Mouse (Mus musculus): ENCODE data around the gene 4930447C04Rik. TPM values are rescaled to one million over a fixed set of nuclear protein-coding genes. Genes with fewer than 3 reads are reported as not detected.

4930447C04Rik gene
- polyA plus RNA-seq, 1 experiment from 2014 or later: 6.1 TPM

DNA sequence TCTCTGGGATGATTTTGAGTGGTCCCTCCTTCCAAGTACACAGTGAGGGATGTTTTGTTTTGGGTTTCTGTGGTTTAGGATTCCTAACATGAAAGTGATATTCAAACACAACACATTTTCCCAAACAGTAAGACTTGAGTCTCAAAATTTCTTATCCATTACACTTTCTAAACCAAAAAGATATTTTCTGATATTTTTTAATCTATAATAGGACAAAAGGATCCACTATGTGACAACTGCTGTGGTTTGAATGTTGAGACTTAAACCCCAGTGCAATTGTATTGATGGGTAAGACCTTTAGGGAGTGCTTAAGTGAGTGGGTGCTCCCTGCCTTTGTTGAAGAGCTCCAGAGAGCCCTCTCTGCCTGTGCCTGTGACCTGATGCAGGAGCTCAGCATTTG, 6.2 kb upstream of the 4930447C04Rik start:
- ATAC-seq: no peak
- no peak overlapping the region for H3K4me3 ChIP-seq (ENCODE audit: low read depth, low read length)
- peaks cover 6% of the 10 kb centered on the region for H3K4me1 ChIP-seq (ENCODE audit: control insufficient read depth, insufficient read depth, low read length)
- no peaks in the 10 kb centered on the region for H3K9me3 ChIP-seq (replicated peaks; ENCODE audit: control insufficient read depth, low read length, poor library complexity, severe bottlenecking)
- peaks cover 58% of the 10 kb centered on the region for H3K27me3 ChIP-seq (ENCODE audit: control insufficient read depth, insufficient read depth, low read depth, low read length)
- H3K36me3 ChIP-seq (ENCODE audit: control insufficient read depth, insufficient read depth, low read length): no peaks in the 10 kb centered on the region
- H3K9ac ChIP-seq (ENCODE audit: low read depth, low read length): no peak overlapping the region
- no peak overlapping the region for H3K27ac ChIP-seq (ENCODE audit: low read length)
- no peak overlapping the region for H3K4me2 ChIP-seq (ENCODE audit: low read length)

GRCm38 (mm10) chr12:72946064-72946395, 5.5 kb upstream of the 4930447C04Rik start:
- Histone ChIP-seq H3K4me1 (ENCODE audit: control insufficient read depth, insufficient read depth, low read length) (peaks cover 6% of the 10 kb centered on the region), H3K4me2 (ENCODE audit: low read length) (no peak overlapping the region), H3K27me3 (ENCODE audit: control insufficient read depth, insufficient read depth, low read depth, low read length) (peaks cover 62% of the 10 kb centered on the region), H3K9ac (ENCODE audit: low read depth, low read length) (no peak overlapping the region), H3K4me3 (ENCODE audit: low read depth, low read length) (no peak overlapping the region), H3K27ac (ENCODE audit: low read length) (no peak overlapping the region), H3K9me3 (replicated peaks; ENCODE audit: control insufficient read depth, low read length, poor library complexity, severe bottlenecking) (no peaks in the 10 kb centered on the region), H3K36me3 (ENCODE audit: control insufficient read depth, insufficient read depth, low read length) (no peaks in the 10 kb centered on the region)
- ATAC-seq: no peak
- 3% methylated on average over 8 of the region's 8 CpGs for WGBS

DNA sequence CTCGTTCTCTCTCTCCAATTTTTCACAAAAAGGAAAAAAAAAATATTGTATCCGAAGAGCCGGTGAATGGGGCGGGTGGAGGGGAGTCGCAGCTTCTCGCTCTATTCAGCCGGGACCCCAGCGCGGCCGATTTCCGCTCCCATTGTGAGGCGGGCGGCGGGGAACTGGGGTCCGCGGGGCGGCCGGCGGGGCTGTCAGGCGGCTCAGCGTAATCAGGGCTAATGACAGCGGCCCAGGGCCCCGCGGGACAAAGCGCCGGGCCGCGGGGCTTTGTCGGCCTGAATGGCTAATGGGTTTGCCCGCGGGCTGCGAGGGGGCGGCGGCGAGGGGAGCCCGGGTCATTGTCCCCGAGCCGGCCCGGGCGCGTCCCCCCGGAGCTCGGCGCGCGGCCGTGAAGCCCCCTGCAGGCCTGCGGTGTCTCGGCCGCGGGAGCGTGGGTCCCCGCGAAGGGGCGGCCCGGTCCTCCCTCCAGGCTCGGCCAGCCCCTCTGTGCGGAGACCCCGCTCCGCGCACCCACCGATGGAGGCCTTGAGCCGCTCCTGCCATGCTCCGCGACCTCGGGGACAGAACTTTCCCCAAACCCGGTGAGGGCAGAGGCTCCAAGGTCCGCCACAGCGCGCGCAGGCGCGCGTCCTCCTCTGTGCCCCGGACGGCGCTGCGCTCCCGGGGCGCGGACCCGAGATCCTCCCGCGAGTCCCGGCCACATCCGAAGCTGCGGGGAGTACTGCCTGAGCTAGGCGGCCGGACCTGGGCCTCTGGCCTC, 4.9 kb upstream of the 4930447C04Rik start:
- no peaks in the 10 kb centered on the region for H3K9me3 ChIP-seq (replicated peaks; ENCODE audit: control insufficient read depth, low read length, poor library complexity, severe bottlenecking)
- peaks cover 6% of the 10 kb centered on the region for H3K4me1 ChIP-seq (ENCODE audit: control insufficient read depth, insufficient read depth, low read length)
- no peak for ATAC-seq
- no peak overlapping the region for H3K27ac ChIP-seq (ENCODE audit: low read length)
- H3K4me3 ChIP-seq (ENCODE audit: low read depth, low read length): peak overlapping the region; percentile 26
- peak overlapping the region; percentile 39 for H3K4me2 ChIP-seq (ENCODE audit: low read length)
- WGBS: under 1% methylated on average over 78 of the region's 89 CpGs
- H3K9ac ChIP-seq (ENCODE audit: low read depth, low read length): no peak overlapping the region
- H3K36me3 ChIP-seq (ENCODE audit: control insufficient read depth, insufficient read depth, low read length): no peaks in the 10 kb centered on the region
- peaks cover 68% of the 10 kb centered on the region for H3K27me3 ChIP-seq (ENCODE audit: control insufficient read depth, insufficient read depth, low read depth, low read length)

DNA sequence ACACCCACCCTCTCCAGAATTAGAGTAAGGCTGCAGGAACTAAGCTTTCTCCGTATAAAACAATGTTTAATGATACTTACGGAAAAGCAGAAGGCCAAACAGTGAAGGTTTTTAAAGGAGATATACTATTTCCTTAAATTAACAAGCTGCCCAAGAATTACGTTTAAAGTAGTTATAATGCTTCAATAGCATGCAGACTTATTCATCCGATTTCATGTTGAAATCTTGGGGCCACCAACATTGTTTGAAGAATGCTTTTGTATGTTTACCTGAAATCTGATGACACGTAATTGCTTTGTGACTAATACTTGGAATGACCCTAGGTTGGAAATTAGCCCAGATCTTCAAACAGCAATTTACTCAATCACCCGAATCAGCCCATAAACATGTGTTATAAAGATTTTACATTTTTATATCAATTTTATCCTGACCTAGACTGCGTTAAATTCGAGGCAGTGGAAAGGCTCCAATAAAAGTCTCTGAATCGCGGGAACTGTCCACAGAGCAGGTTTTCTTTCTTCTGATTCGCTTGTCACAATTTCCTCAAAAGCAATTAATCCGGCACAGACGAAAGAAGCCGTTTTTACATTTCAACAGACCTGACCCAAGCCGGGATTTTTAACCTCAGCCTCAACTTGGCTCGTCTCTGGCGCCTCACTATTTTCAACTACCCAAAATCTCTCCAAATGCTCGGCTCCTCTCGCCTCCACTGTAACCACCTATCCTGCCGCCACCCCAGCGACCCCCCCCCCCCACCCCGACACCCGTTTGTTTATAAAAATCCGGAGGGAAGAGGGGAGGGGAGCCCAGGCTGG, 4.0 kb upstream of the 4930447C04Rik start:
- H3K4me3 ChIP-seq (ENCODE audit: low read depth, low read length): peak overlapping the region; percentile 26

DNA sequence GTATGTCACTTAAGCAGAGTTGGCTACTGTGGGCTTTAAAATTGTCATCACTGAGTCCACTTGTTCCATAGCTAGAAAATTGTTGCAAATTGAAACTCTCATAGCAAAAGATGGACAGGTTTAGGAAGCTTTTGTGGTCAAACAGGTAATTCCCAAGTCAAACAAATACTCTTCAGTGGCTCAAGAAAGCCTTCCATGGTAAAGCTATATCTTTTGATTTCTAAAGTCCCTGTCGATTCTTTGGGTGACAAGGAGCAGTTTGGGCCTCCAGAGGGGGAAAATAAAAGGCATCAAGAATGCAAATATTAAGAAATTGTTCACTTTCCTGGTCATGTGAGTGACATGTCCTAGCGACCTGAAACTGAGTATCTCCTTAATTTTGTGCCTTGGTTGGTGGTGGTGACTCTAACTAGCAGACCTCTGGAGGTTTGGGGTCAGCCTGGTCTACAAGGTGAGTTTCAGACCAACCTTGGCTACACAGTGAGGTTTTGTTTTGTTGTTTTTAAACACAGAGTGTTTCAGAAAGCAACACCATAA, 3.1 kb upstream of the 4930447C04Rik start:
- WGBS: 12% methylated on average over 2 of the region's 2 CpGs
- Histone ChIP-seq H3K4me2 (ENCODE audit: low read length) (no peak overlapping the region), H3K4me3 (ENCODE audit: low read depth, low read length) (no peak overlapping the region), H3K9me3 (replicated peaks; ENCODE audit: control insufficient read depth, low read length, poor library complexity, severe bottlenecking) (no peaks in the 10 kb centered on the region), H3K4me1 (ENCODE audit: control insufficient read depth, insufficient read depth, low read length) (peaks cover 12% of the 10 kb centered on the region), H3K9ac (ENCODE audit: low read depth, low read length) (no peak overlapping the region), H3K27ac (ENCODE audit: low read length) (no peak overlapping the region), H3K27me3 (ENCODE audit: control insufficient read depth, insufficient read depth, low read depth, low read length) (peaks cover 59% of the 10 kb centered on the region), H3K36me3 (ENCODE audit: control insufficient read depth, insufficient read depth, low read length) (no peaks in the 10 kb centered on the region)
- ATAC-seq: no peak

More for the DNA sequence above, 4.0 kb upstream of the 4930447C04Rik start:
- ATAC-seq: no peak
- H3K9ac ChIP-seq (ENCODE audit: low read depth, low read length): no peak overlapping the region
- peaks cover 61% of the 10 kb centered on the region for H3K27me3 ChIP-seq (ENCODE audit: control insufficient read depth, insufficient read depth, low read depth, low read length)
- H3K36me3 ChIP-seq (ENCODE audit: control insufficient read depth, insufficient read depth, low read length): no peaks in the 10 kb centered on the region
- H3K4me2 ChIP-seq (ENCODE audit: low read length): peak overlapping the region; percentile 39
- under 1% methylated on average over 21 of the region's 24 CpGs for WGBS
- peaks cover 11% of the 10 kb centered on the region for H3K4me1 ChIP-seq (ENCODE audit: control insufficient read depth, insufficient read depth, low read length)
- no peak overlapping the region for H3K27ac ChIP-seq (ENCODE audit: low read length)
- no peaks in the 10 kb centered on the region for H3K9me3 ChIP-seq (replicated peaks; ENCODE audit: control insufficient read depth, low read length, poor library complexity, severe bottlenecking)

GRCm38 (mm10) chr12:72942171-72942570, 1.6 kb upstream of the 4930447C04Rik start:
- no peak overlapping the region for H3K27ac ChIP-seq (ENCODE audit: low read length)
- no peaks in the 10 kb centered on the region for H3K36me3 ChIP-seq (ENCODE audit: control insufficient read depth, insufficient read depth, low read length)
- no peaks in the 10 kb centered on the region for H3K9me3 ChIP-seq (replicated peaks; ENCODE audit: control insufficient read depth, low read length, poor library complexity, severe bottlenecking)
- H3K4me2 ChIP-seq (ENCODE audit: low read length): no peak overlapping the region
- peaks cover 58% of the 10 kb centered on the region for H3K27me3 ChIP-seq (ENCODE audit: control insufficient read depth, insufficient read depth, low read depth, low read length)
- WGBS: 23% methylated on average over 6 of the region's 6 CpGs
- peaks cover 12% of the 10 kb centered on the region for H3K4me1 ChIP-seq (ENCODE audit: control insufficient read depth, insufficient read depth, low read length)
- no peak overlapping the region for H3K4me3 ChIP-seq (ENCODE audit: low read depth, low read length)
- ATAC-seq: no peak
- H3K9ac ChIP-seq (ENCODE audit: low read depth, low read length): no peak overlapping the region

- no peak overlapping the region for H3K4me3 ChIP-seq (ENCODE audit: low read depth, low read length)
- no peaks in the 10 kb centered on the region for H3K9me3 ChIP-seq (replicated peaks; ENCODE audit: control insufficient read depth, low read length, poor library complexity, severe bottlenecking)
- no peak for ATAC-seq
- WGBS: 1% methylated on average over 32 of the region's 32 CpGs
- H3K4me2 ChIP-seq (ENCODE audit: low read length): no peak overlapping the region
- peaks cover 54% of the 10 kb centered on the region for H3K27me3 ChIP-seq (ENCODE audit: control insufficient read depth, insufficient read depth, low read depth, low read length)
- H3K9ac ChIP-seq (ENCODE audit: low read depth, low read length): no peak overlapping the region
- no peak overlapping the region for H3K27ac ChIP-seq (ENCODE audit: low read length)
- no peaks in the 10 kb centered on the region for H3K36me3 ChIP-seq (ENCODE audit: control insufficient read depth, insufficient read depth, low read length)
- H3K4me1 ChIP-seq (ENCODE audit: control insufficient read depth, insufficient read depth, low read length): peaks cover 12% of the 10 kb centered on the region
These were observed 951 bp upstream of the 4930447C04Rik start for GRCm38 (mm10) chr12:72941398-72942051.

DNA sequence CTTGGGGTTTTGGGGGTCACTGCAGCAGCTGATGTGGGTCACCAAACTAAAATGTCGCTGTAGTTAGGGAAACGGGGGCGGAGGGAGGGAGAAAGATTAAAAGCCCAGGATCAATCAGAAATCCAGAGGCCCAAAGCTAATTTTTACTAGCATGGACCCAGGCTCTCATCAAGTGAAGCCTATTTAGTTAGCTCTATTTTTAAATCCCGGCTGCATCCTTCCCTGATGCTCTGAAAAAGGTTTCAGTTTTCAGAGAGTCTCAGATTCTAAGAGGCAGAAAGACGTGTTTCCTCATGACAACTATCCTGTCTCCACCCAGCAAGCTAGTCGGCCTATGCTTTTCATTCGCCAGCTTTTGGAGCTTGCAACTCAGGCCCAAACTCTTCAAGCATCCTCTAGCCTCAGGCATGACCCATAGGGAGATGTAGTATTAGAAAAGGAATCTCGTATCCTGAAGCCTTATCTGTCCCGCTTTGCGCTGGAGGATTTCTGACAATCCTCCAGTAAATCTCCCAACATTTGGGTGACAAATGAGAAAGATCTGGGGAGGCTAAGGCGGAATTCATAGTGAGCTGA, 336 bp upstream of the 4930447C04Rik start:
- Histone ChIP-seq H3K4me2 (ENCODE audit: low read length) (no peak overlapping the region), H3K36me3 (ENCODE audit: control insufficient read depth, insufficient read depth, low read length) (no peaks in the 10 kb centered on the region), H3K9me3 (replicated peaks; ENCODE audit: control insufficient read depth, low read length, poor library complexity, severe bottlenecking) (no peaks in the 10 kb centered on the region), H3K27me3 (ENCODE audit: control insufficient read depth, insufficient read depth, low read depth, low read length) (peaks cover 53% of the 10 kb centered on the region), H3K4me3 (ENCODE audit: low read depth, low read length) (no peak overlapping the region), H3K27ac (ENCODE audit: low read length) (no peak overlapping the region), H3K9ac (ENCODE audit: low read depth, low read length) (no peak overlapping the region), H3K4me1 (ENCODE audit: control insufficient read depth, insufficient read depth, low read length) (peaks cover 12% of the 10 kb centered on the region)
- WGBS: 4% methylated on average over 11 of the region's 11 CpGs
- ATAC-seq: no peak

Measured in midbrain, embryonic 16.5 days (tissue).